ENCODE assay signal across 19 mouse cellular contexts in genomic region chr2:178120651-178121374, GRCm38 (mm10). TPM values are rescaled to one million over a fixed set of nuclear protein-coding genes. Genes with fewer than 3 reads are reported as not detected.
DNase-seq lines count a peak whose midpoint lies in the region; ATAC-seq lines count a peak whose summit lies in the region.
"Had no signal": no experiment of that assay in that cellular context is flagged by ENCODE, and none has a peak within 500 bp of the region (broad histone marks: within the 10 kb centered on the region; RNA-seq: fewer than 3 reads in every experiment).

No protein-coding gene starts in this region.

- no peak overlapping the region for H3K4me2 ChIP-seq in intestine, embryonic 14.5 days (ENCODE audit: low read length)
- H3K4me2 ChIP-seq in intestine, embryonic 15.5 days (replicated peaks): no peak overlapping the region
- H3K4me2 ChIP-seq: embryonic facial prominence, embryonic 12.5 days; midbrain, embryonic 13.5 days had no signal

- peaks cover 22% of the 10 kb centered on the region for H3K27me3 ChIP-seq in intestine, embryonic 14.5 days (replicated peaks; ENCODE audit: control insufficient read depth, insufficient read depth, low read length)
- H3K27me3 ChIP-seq in intestine, embryonic 15.5 days (replicated peaks): peaks cover 16% of the 10 kb centered on the region
- H3K27me3 ChIP-seq in limb, embryonic 10.5 days (ENCODE audit: low read depth, poor library complexity, severe bottlenecking): peaks cover 26% of the 10 kb centered on the region

- 92% methylated on average over 8 of the region's 8 CpGs for WGBS in intestine, embryonic 14.5 days
- WGBS in intestine, embryonic 15.5 days: 89% methylated on average over 8 of the region's 8 CpGs
- WGBS in limb, embryonic 10.5 days: 91% methylated on average over 8 of the region's 8 CpGs

- H3K36me3 ChIP-seq in intestine, embryonic 14.5 days (ENCODE audit: control insufficient read depth, insufficient read depth, low read length): no peaks in the 10 kb centered on the region
- no peaks in the 10 kb centered on the region for H3K36me3 ChIP-seq in intestine, embryonic 15.5 days
- no peaks in the 10 kb centered on the region for H3K36me3 ChIP-seq in limb, embryonic 10.5 days
- H3K36me3 ChIP-seq: embryonic facial prominence, embryonic 12.5 days; G1E; midbrain, embryonic 13.5 days had no signal

- ATAC-seq in cerebellum, adult (ENCODE audit: insufficient number of reproducible peaks, low FRiP score, low TSS enrichment): peak; percentile 17
- no peak for ATAC-seq in intestine, embryonic 14.5 days (replicated peaks; ENCODE audit: low FRiP score, low TSS enrichment, low read depth)
- no peak for ATAC-seq in intestine, embryonic 15.5 days
- ATAC-seq: CD4-positive, CD25-positive, alpha-beta regulatory T cell, adult 4 months had no signal

- no peak overlapping the region for H3K9ac ChIP-seq in intestine, embryonic 14.5 days (ENCODE audit: low read length)
- H3K9ac ChIP-seq in intestine, embryonic 15.5 days: no peak overlapping the region
- H3K9ac ChIP-seq: embryonic facial prominence, embryonic 12.5 days; midbrain, embryonic 13.5 days had no signal

- H3K9me3 ChIP-seq in intestine, embryonic 14.5 days (ENCODE audit: control insufficient read depth, low read length): no peaks in the 10 kb centered on the region
- H3K9me3 ChIP-seq in intestine, embryonic 15.5 days: no peaks in the 10 kb centered on the region
- H3K9me3 ChIP-seq in limb, embryonic 10.5 days (replicated peaks): no peaks in the 10 kb centered on the region
- H3K9me3 ChIP-seq: embryonic facial prominence, embryonic 12.5 days; midbrain, embryonic 13.5 days had no signal

- DNase-seq in cerebellum, postnatal 14 days: no peak
- DNase-seq in intestine, embryonic 14.5 days (ENCODE audit: low spot score): peak; percentile 20
- peak; percentile 1 for DNase-seq in thymus, postnatal 4 days
- no peak for DNase-seq in thymus, adult 18-20 months
- DNase-seq in limb, embryonic 10.5 days (ENCODE audit: low spot score): peak; percentile 29
- no peak for DNase-seq in lung, postnatal 14 days
- DNase-seq: gastrocnemius, postnatal 10 days; heart, postnatal 14 days; kidney, adult 18-20 months; kidney, postnatal 10 days; lung, adult 2 months; thymus, postnatal 25 days had no signal

- H3K4me1 ChIP-seq in intestine, embryonic 14.5 days (replicated peaks; ENCODE audit: control insufficient read depth, insufficient read depth, low read length): no peaks in the 10 kb centered on the region; the same call in 1 of the 2 replicates
- H3K4me1 ChIP-seq in intestine, embryonic 15.5 days (replicated peaks): peaks cover 7% of the 10 kb centered on the region
- H3K4me1 ChIP-seq in limb, embryonic 10.5 days: peaks cover 61% of the 10 kb centered on the region

- no peak overlapping the region for H3K27ac ChIP-seq in intestine, embryonic 14.5 days (ENCODE audit: low read depth)
- no peak overlapping the region for H3K27ac ChIP-seq in intestine, embryonic 15.5 days
- peak overlapping the region; percentile 83 for H3K27ac ChIP-seq in limb, embryonic 10.5 days
- H3K27ac ChIP-seq: midbrain, embryonic 13.5 days had no signal

- H3K4me3 ChIP-seq in intestine, embryonic 14.5 days (ENCODE audit: low read depth, low read length): no peak overlapping the region
- H3K4me3 ChIP-seq in intestine, embryonic 15.5 days (replicated peaks): no peak overlapping the region
- H3K4me3 ChIP-seq in limb, embryonic 10.5 days: no peak overlapping the region
- H3K4me3 ChIP-seq: embryonic facial prominence, embryonic 12.5 days; midbrain, embryonic 13.5 days had no signal

RNA-seq across cellular contexts. Expression of gene Phactr3, which starts 2.0 kb away (rescaled TPM):
- polyA plus RNA-seq in intestine, embryonic 14.5 days (2014; fragmentation: Nextera tagmentation; extraction: Ambion mirVana): 2.3 and 3.3 TPM in 2 replicates
- 2.0 and 3.4 TPM in 2 replicates for polyA plus RNA-seq in intestine, embryonic 15.5 days (2015; fragmentation: Nextera tagmentation; extraction: Ambion mirVana)
- 8.1 and 8.3 TPM in 2 replicates for polyA plus RNA-seq in limb, embryonic 10.5 days (2016; fragmentation: Nextera tagmentation; extraction: Ambion mirVana)
- polyA plus RNA-seq: G1E; liver, adult 2 months had no signal

RNA-seq across cellular contexts. Expression of gene Zfp931, which starts 42.5 kb away (rescaled TPM):
- 20.7 and 20.9 TPM in 2 replicates for polyA plus RNA-seq in intestine, embryonic 14.5 days (2014; fragmentation: Nextera tagmentation; extraction: Ambion mirVana)
- 17.7 and 18.7 TPM in 2 replicates for polyA plus RNA-seq in intestine, embryonic 15.5 days (2015; fragmentation: Nextera tagmentation; extraction: Ambion mirVana)
- 16.2 and 17.0 TPM in 2 replicates for polyA plus RNA-seq in limb, embryonic 10.5 days (2016; fragmentation: Nextera tagmentation; extraction: Ambion mirVana)

Comparison
In these comparisons a context has a peak if more than half of its experiments do, and no peak if none do; other contexts are left out.
1. DNase-seq: peak in intestine, embryonic 14.5 days (single experiment), thymus, postnatal 4 days (single experiment) and limb, embryonic 10.5 days (single experiment); none in cerebellum, postnatal 14 days (0 of 2), thymus, adult 18-20 months (0 of 2) and lung, postnatal 14 days (single experiment).